Mouse (Mus musculus) heart, adult 8-10 months (tissue): ENCODE data around the gene Krt88. TPM values are rescaled to one million over a fixed set of nuclear protein-coding genes. Genes with fewer than 3 reads are reported as not detected.

Source experiments
- DNase-seq: peaks from one replicate; pipeline ENCODE4 v3.0.0; 2022; ENCODE audit warnings: low spot score
- total RNA-seq, 4 experiments: library from RNA; stranded (reverse); gene quantifications; 2 replicates each; pipeline ENCODE4 v1.2.4; 2022

The Krt88 gene
- not detected for total RNA-seq

GRCm38 (mm10) chr15:101447444-101447843 lies at the start of gene Krt88:
Gene Krt88, plus strand, starts transcription at chr15:101447744.
- DNase-seq: no peak

- peak; percentile 44 for DNase-seq
These were observed 49.3 kb upstream of the Krt88 start for GRCm38 (mm10) chr15:101398269-101398668.

- no peak for DNase-seq
These were observed 36.8 kb upstream of the Krt88 start, which contains the start of gene Krt7 for GRCm38 (mm10) chr15:101410775-101411174. Gene Krt7, plus strand, starts transcription at chr15:101411043.

GRCm38 (mm10) chr15:101412188-101412587 lies 35.4 kb upstream of the Krt88 start:
- DNase-seq: no peak

- no peak for DNase-seq
These were observed 33.5 kb upstream of the Krt88 start for GRCm38 (mm10) chr15:101413916-101414635.

GRCm38 (mm10) chr15:101414807-101415565 lies 32.6 kb upstream of the Krt88 start:
- DNase-seq: no peak

GRCm38 (mm10) chr15:101418950-101419349 lies 28.6 kb upstream of the Krt88 start:
- DNase-seq: no peak

GRCm38 (mm10) chr15:101420903-101421302 lies 26.6 kb upstream of the Krt88 start:
- DNase-seq: no peak

- no peak for DNase-seq
These were observed 22.6 kb upstream of the Krt88 start for GRCm38 (mm10) chr15:101424914-101425313.

- DNase-seq: no peak
These were observed 10.9 kb upstream of the Krt88 start for GRCm38 (mm10) chr15:101436611-101437010.

GRCm38 (mm10) chr15:101438555-101438954 lies 9.0 kb upstream of the Krt88 start, which contains the start of gene Krt87:
Gene Krt87, minus strand, starts transcription at chr15:101438804.
- DNase-seq: no peak

- no peak for DNase-seq
These were observed 6.7 kb upstream of the Krt88 start for GRCm38 (mm10) chr15:101440837-101441236.

- DNase-seq: peak; percentile 27
These were observed 972 bp upstream of the Krt88 start for GRCm38 (mm10) chr15:101446572-101446971.

- peak; percentile 61 for DNase-seq
These were observed 5.7 kb downstream of the Krt88 start for GRCm38 (mm10) chr15:101453093-101453736.

- no peak for DNase-seq
These were observed 7.2 kb downstream of the Krt88 start for GRCm38 (mm10) chr15:101454774-101455173.

GRCm38 (mm10) chr15:101455292-101455691 lies 7.7 kb downstream of the Krt88 start:
- no peak for DNase-seq

- DNase-seq: no peak
These were observed 8.3 kb downstream of the Krt88 start for GRCm38 (mm10) chr15:101455891-101456290.

- no peak for DNase-seq
These were observed 10.9 kb downstream of the Krt88 start for GRCm38 (mm10) chr15:101458361-101458930.

GRCm38 (mm10) chr15:101459283-101459682 lies 11.7 kb downstream of the Krt88 start:
- DNase-seq: no peak

GRCm38 (mm10) chr15:101463651-101464050 lies 16.1 kb downstream of the Krt88 start, which contains the start of gene Krt81:
Gene Krt81, minus strand, starts transcription at chr15:101463751.
- no peak for DNase-seq

GRCm38 (mm10) chr15:101469093-101469492 lies 21.5 kb downstream of the Krt88 start:
- DNase-seq: no peak
